Mouse (Mus musculus) right cerebral cortex, postnatal 14 days (tissue): ENCODE data around the gene Gm49358.

Experiments
- DNase-seq: peaks from one replicate; pipeline ENCODE4 v3.0.0; 2022

Gene Gm49358

GRCm38 (mm10) chr10:86763672-86764071, at the start of gene Gm49358:
Gene Gm49358, plus strand, starts transcription at chr10:86763972.
- DNase-seq, result no peak

DNA sequence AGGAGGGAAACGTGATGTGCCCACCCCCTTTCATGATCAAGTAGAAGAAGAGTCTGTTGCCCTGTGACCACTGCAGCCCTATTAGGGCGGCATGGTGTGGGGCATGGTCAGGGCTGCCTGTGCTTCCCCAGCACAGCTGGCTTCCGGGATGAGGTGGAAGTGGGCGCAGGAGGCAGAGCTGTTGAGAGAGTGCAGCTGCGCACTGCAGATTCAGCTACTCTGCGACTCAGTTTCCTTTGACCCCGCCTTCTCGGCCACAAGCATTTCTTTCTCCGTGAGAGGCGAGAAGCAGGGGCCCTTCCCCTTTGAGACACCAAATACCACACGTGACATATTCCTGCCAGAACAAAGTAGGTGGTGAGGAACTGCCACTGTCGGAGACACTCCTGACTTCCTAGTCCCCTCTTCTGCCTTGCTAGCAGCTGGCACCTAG, 36.2 kb upstream of the Gm49358 start:
- peak; percentile 22 for DNase-seq

GRCm38 (mm10) chr10:86728176-86728575, 35.6 kb upstream of the Gm49358 start:
- DNase-seq, result no peak

DNA sequence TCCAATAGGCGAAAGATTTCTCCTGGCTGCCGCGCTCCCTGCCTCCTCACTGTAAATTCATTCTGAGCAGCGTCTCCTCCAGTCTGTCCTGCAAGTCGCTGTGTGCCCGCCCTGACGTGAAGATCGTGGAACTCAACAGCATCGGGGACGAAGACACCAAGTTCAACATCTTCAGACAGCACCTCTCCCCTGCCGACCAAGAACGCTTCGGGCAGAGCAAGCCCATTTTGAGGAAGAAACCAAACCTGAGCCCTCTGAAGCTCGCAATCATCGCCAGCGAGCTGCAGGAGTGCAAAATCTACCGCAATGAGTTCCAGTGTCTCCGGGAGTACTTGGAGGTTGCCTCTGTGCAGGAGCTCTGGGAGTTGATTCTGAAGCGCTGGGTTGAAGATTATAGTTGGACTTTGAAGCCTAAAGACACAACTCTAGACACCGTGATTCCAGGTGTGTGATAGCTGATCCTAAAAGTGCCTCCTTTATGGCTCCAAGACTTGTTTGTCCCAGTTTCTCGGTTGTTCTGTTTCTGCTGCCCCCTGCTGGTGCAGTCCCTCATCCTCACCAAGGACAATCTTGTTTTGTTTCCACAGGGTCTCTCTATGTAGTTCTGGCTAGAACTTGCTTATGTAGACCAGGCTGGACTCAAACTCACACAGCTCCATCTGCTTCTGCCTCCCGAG, 32.8 kb upstream of the Gm49358 start:
- DNase-seq, result peak; percentile 90

- DNase-seq, result no peak
Measured at GRCm38 (mm10) chr10:86731500-86731863, 32.3 kb upstream of the Gm49358 start.

GRCm38 (mm10) chr10:86735036-86735435, 28.7 kb upstream of the Gm49358 start:
- DNase-seq, result no peak

GRCm38 (mm10) chr10:86742918-86743317, 20.9 kb upstream of the Gm49358 start:
- DNase-seq, result no peak

DNA sequence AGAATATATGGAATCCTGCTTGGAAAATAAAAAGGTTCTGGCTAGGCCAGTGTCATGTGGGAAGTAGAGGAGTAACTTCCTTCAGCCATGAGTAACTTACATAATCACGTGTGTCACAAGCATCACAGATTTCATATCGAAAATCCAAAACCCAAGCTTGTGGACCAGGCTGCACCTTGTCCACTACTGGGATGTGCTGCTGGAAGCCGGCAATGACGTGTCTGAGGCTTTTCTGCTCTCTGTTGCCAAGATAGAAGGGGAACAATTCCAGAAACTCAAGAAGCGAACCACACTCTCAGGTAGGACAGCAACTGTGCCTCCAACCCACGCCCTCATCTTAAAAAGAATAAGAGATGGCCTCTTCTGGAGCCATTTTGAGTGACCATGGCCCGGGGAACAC, 19.5 kb upstream of the Gm49358 start:
- no peak for DNase-seq

DNA sequence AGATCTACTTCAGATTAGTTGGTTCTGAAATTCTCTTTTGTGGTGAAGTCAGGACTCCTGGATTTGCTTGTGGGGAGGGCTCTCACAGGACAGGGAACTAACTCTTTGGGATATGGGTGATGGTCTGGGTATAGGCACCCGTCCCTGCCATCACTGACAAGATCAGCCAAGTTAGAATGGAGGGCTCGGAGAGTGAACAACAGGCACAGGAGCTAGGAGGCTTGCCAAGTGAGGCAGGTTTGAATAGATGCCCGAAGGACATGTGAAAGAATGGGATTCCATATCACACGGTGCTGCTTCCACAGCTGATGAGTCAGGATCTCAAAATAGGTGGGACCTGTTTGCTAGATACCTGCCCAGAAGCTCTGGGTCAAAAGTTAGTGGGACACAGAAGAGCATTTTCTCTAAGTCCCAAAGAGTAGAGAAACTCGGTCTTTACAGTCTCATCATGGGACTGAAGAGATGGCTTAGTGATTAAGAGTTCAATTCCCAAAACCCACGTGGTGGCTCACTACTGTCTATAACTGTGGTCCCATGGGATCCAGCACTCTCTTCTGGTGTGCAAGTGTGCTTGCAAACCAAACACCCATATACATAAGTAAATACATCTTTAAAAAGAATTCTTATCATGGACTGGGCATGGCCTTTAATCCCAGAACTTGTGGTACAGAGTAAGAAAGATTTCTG, 7.8 kb upstream of the Gm49358 start:
- no peak for DNase-seq

DNA sequence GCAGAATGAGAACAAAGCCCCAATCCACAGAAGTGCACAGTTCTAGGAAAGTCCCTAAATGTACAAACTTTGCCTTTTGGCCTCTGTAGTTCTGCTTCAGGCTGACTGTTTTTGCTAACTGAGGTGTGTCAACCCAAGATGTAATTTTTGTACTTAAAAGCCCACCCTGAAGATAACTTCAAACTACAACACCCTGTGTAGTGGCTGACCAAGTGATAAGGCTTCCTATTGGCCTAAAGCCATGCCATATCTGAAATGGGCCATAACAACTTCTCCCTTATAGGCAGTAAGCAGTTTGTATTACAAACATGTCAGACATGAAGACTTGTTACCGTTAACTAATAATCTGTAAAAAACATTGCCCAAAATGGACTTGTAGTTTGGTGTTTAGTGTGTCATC, 6.0 kb upstream of the Gm49358 start:
- DNase-seq, result no peak

- DNase-seq, result no peak
Measured at GRCm38 (mm10) chr10:86758211-86758610, 5.6 kb upstream of the Gm49358 start.

DNA sequence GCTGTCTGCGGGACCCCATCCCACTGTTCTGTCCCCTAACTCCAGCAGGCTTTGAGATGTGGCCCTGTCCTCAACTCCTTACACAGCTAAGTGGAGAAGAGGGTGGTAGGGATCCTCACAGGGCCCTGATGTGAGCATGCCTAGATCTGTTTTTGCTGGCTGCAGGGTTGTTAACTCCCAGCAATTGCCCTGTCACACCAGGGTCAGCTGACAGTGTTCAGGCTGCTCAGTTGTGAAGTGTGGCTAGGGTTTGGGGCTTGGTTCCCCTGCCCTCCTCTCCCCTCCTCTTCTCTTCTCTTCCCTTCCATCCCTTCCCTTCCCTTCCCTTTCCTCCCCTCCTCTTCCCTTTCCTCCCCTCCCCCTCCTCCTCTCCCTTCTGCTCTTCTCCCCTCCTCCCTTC, 2.5 kb upstream of the Gm49358 start:
- DNase-seq, result no peak

DNA sequence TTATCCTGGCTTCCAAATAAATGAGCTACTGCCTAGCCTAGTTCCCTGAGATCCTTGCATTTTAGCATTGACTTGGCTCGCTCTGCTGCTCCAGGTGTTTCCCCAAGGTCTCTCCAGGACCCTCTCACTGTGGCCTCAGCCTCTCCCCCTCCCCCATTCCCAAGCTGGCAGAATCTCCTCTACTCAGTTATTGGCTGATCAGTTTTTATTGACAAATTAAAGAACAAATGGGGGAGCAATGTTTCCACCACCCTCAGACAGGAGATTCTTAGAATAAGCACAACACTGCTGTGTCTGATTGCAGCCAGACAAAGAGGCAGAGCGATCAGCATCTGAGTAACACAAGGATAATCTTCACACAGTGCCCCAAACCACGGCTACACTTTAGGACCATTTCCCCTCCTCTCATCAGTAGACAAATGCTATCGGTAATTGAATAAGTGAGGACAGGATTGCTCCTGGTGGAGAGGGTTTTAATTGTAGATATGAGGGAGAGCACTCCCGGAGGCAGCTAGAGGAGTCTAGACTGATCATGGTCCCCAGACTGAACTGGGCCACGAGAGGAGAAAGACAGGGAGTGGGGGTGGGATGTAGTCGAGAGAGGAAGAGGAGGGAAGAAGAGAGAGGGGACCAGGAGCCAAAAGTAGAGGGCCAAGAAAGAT, 1.9 kb upstream of the Gm49358 start:
- no peak for DNase-seq

GRCm38 (mm10) chr10:86762384-86762730, 1.4 kb upstream of the Gm49358 start:
- DNase-seq, result no peak

DNA sequence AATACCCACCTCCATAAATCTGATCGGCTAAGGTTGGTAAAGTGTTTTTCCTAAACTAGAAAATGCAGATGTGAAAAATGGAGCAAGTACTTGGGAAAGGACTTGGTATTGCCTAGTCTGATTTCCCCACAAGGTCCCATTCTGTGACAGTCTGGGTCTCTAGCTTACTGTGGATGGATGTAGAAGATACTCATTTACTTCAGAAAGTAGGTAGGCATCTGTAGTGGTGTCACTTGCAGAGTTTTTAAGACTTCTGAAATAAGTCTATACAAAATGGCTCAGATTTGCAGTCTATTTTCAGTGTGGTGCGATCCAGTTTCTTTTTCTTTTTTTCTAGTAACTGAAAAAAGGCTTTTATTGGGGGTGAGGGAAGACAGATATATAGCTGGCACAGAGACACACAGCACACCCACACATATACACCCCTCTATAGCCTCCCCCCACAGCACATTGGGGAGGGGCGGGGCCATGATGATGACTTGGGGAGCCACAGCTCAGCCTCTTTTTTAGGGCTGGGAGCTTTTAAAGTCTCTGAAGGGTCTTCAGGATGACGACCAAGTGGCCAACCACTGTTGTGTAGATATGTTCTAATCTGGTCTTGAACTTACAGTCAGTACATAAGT, 1.7 kb downstream of the Gm49358 start:
- no peak for DNase-seq

- DNase-seq, result no peak
Measured at GRCm38 (mm10) chr10:86769216-86769615, 5.4 kb downstream of the Gm49358 start.

DNA sequence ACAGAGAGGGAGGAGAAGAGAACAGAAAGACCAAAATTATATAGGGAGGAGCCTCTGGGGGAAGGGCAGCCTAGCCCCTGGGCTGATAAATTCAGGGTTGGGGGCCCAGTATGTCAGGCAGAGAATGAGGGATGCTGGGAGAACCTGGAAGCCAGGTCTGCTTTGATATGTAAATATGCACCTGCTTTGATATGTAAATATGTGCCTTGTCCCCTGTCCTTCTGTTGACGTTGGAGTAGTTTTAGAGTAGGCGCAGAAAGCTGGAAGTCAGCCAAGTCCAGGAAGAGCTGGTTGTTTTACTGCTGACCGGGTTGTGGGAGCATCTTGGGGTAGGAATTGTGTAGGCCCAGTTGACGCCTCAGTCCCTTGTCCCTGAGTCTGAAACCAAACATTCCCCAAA, 6.0 kb downstream of the Gm49358 start:
- no peak for DNase-seq

DNA sequence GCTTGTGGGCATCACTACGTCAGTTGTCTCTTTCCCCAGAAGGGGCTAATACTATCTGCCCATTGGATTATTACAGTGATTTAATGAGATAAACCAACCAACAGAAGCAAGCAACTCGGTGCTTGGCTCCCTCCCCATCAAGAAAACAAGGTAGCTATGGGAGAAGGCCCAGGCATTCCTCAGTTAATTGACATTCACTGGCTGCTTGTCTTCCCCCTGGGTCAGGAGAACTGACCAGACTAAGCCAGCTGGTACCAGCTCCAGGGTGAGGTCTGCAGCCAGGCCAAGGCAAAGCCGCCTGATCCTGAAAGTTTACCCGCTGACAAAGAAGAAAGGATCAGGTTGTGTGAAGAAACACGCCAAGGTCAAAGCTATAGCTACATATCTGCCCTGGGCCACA, 7.9 kb downstream of the Gm49358 start:
- no peak for DNase-seq

GRCm38 (mm10) chr10:86772231-86772631, 8.5 kb downstream of the Gm49358 start:
- no peak for DNase-seq

GRCm38 (mm10) chr10:86773360-86773759, 9.6 kb downstream of the Gm49358 start:
- DNase-seq, result no peak

GRCm38 (mm10) chr10:86776281-86776680, 12.5 kb downstream of the Gm49358 start:
- no peak for DNase-seq

DNA sequence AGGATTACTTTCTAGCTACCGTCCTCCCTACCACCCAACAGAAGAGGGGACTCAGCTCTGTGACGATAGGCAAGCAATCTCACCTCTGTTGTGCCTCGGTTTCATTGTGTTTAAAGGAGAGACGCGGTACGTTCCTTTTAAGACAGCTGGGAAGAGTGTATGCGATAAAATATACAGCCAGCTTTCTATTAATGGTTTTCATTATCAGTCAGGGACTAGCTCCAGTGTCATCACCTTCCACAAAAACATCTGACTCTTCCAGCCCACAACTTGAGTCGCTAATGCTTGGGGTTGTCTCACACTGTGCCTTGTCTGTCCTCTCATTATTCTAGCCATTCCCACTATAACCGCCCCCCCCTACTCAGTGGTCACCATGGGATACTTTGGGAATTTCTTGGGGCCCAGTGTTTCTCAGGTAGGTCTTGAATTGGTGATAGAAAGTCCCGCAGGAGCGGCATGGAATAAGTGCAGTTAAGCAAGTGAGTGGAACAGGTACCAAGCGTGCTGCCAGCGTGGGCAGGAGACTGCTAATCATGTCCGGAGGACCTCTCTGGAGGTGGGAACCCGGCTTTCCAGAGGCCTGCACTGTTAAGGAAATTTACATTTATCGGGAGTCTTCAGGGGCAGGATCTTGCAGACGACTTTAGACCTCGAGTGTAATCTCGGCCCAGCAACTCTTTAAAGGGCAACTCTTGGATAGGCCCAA, 14.0 kb downstream of the Gm49358 start:
- DNase-seq, result no peak
